Mouse (Mus musculus): ENCODE data around the gene Ttll1. TPM values are rescaled to one million over a fixed set of nuclear protein-coding genes. Genes with fewer than 3 reads are reported as not detected.

Gene Ttll1
- polyA plus RNA-seq, 1 experiment from 2014 or later = 26.0 TPM

- ATAC-seq (ENCODE audit: insufficient number of reproducible peaks, insufficient read depth, low FRiP score, low TSS enrichment, low read depth) = no peak
- Histone ChIP-seq H3K9me3 (no peaks in the 10 kb centered on the region), H3K27ac (no peak overlapping the region), H3K4me2 (no peak overlapping the region), H3K9ac (replicated peaks) (no peak overlapping the region), H3K36me3 (peaks cover 17% of the 10 kb centered on the region), H3K4me3 (replicated peaks) (no peak overlapping the region), H3K4me1 (replicated peaks) (no peaks in the 10 kb centered on the region; the same call in 1 of the 2 replicates), H3K27me3 (no peaks in the 10 kb centered on the region)
- 66% methylated on average over 10 of the region's 10 CpGs for WGBS
These were observed 29.4 kb downstream of the Ttll1 start for GRCm38 (mm10) chr15:83481236-83481780.

- H3K4me1 ChIP-seq (replicated peaks) = peaks cover 1% of the 10 kb centered on the region
- peaks cover 9% of the 10 kb centered on the region for H3K36me3 ChIP-seq
- ATAC-seq (ENCODE audit: insufficient number of reproducible peaks, insufficient read depth, low FRiP score, low TSS enrichment, low read depth) = no peak
- H3K4me2 ChIP-seq = no peak overlapping the region
- H3K9me3 ChIP-seq = no peaks in the 10 kb centered on the region
- H3K4me3 ChIP-seq (replicated peaks) = no peak overlapping the region
- no peak overlapping the region for H3K27ac ChIP-seq
- no peak overlapping the region for H3K9ac ChIP-seq (replicated peaks)
- WGBS = 87% methylated on average over 4 of the region's 4 CpGs
- no peaks in the 10 kb centered on the region for H3K27me3 ChIP-seq
These were observed 30.9 kb downstream of the Ttll1 start for GRCm38 (mm10) chr15:83479818-83480217.

GRCm38 (mm10) chr15:83478096-83478495 lies 32.6 kb downstream of the Ttll1 start:
- no peak overlapping the region for H3K27ac ChIP-seq
- H3K36me3 ChIP-seq = no peaks in the 10 kb centered on the region
- 69% methylated on average over 3 of the region's 3 CpGs for WGBS
- no peak overlapping the region for H3K9ac ChIP-seq (replicated peaks)
- no peak overlapping the region for H3K4me2 ChIP-seq
- no peak for ATAC-seq (ENCODE audit: insufficient number of reproducible peaks, insufficient read depth, low FRiP score, low TSS enrichment, low read depth)
- H3K4me3 ChIP-seq (replicated peaks) = no peak overlapping the region
- H3K4me1 ChIP-seq (replicated peaks) = peaks cover 14% of the 10 kb centered on the region
- no peaks in the 10 kb centered on the region for H3K27me3 ChIP-seq
- H3K9me3 ChIP-seq = no peaks in the 10 kb centered on the region

GRCm38 (mm10) chr15:83476593-83477273 lies 34.0 kb downstream of the Ttll1 start:
- H3K4me2 ChIP-seq = no peak overlapping the region
- no peak overlapping the region for H3K27ac ChIP-seq
- ATAC-seq (ENCODE audit: insufficient number of reproducible peaks, insufficient read depth, low FRiP score, low TSS enrichment, low read depth) = no peak
- H3K4me3 ChIP-seq (replicated peaks) = no peak overlapping the region
- no peak overlapping the region for H3K9ac ChIP-seq (replicated peaks)
- H3K36me3 ChIP-seq = no peaks in the 10 kb centered on the region
- H3K9me3 ChIP-seq = no peaks in the 10 kb centered on the region
- H3K4me1 ChIP-seq (replicated peaks) = peaks cover 14% of the 10 kb centered on the region
- WGBS = 85% methylated on average over 12 of the region's 12 CpGs
- H3K27me3 ChIP-seq = no peaks in the 10 kb centered on the region

- no peak overlapping the region for H3K9ac ChIP-seq (replicated peaks)
- WGBS = 23% methylated on average over 5 of the region's 5 CpGs
These were observed 36.2 kb downstream of the Ttll1 start for GRCm38 (mm10) chr15:83474466-83474836.

GRCm38 (mm10) chr15:83473832-83474465 lies 36.7 kb downstream of the Ttll1 start:
- H3K9ac ChIP-seq (replicated peaks) = no peak overlapping the region
- no peaks in the 10 kb centered on the region for H3K36me3 ChIP-seq
- peaks cover 18% of the 10 kb centered on the region for H3K4me1 ChIP-seq (replicated peaks)
- no peak overlapping the region for H3K4me3 ChIP-seq (replicated peaks)
- H3K4me2 ChIP-seq = no peak overlapping the region
- 33% methylated on average over 10 of the region's 10 CpGs for WGBS
- H3K9me3 ChIP-seq = no peaks in the 10 kb centered on the region
- H3K27ac ChIP-seq = peak overlapping the region; percentile 50; the same call in 1 of the 2 replicates
- H3K27me3 ChIP-seq = no peaks in the 10 kb centered on the region
- peak; percentile 41; the same call in 1 of the 2 replicates for ATAC-seq (ENCODE audit: insufficient number of reproducible peaks, insufficient read depth, low FRiP score, low TSS enrichment, low read depth)

More at GRCm38 (mm10) chr15:83474466-83474836, 36.2 kb downstream of the Ttll1 start:
- H3K36me3 ChIP-seq = no peaks in the 10 kb centered on the region
- no peak for ATAC-seq (ENCODE audit: insufficient number of reproducible peaks, insufficient read depth, low FRiP score, low TSS enrichment, low read depth)
- H3K4me2 ChIP-seq = no peak overlapping the region
- H3K4me1 ChIP-seq (replicated peaks) = peaks cover 18% of the 10 kb centered on the region
- no peaks in the 10 kb centered on the region for H3K9me3 ChIP-seq
- no peak overlapping the region for H3K4me3 ChIP-seq (replicated peaks)
- no peaks in the 10 kb centered on the region for H3K27me3 ChIP-seq
- no peak overlapping the region for H3K27ac ChIP-seq

GRCm38 (mm10) chr15:83473251-83473650 lies 37.4 kb downstream of the Ttll1 start:
- H3K9me3 ChIP-seq = no peaks in the 10 kb centered on the region
- ATAC-seq (ENCODE audit: insufficient number of reproducible peaks, insufficient read depth, low FRiP score, low TSS enrichment, low read depth) = no peak

GRCm38 (mm10) chr15:83471476-83471875 lies 39.2 kb downstream of the Ttll1 start:
- Histone ChIP-seq H3K4me2 (no peak overlapping the region), H3K4me3 (replicated peaks) (no peak overlapping the region), H3K27ac (no peak overlapping the region), H3K9me3 (no peaks in the 10 kb centered on the region), H3K4me1 (replicated peaks) (peaks cover 18% of the 10 kb centered on the region), H3K27me3 (no peaks in the 10 kb centered on the region), H3K36me3 (no peaks in the 10 kb centered on the region), H3K9ac (replicated peaks) (no peak overlapping the region)
- ATAC-seq (ENCODE audit: insufficient number of reproducible peaks, insufficient read depth, low FRiP score, low TSS enrichment, low read depth) = no peak
- WGBS = 57% methylated on average over 7 of the region's 7 CpGs

More at GRCm38 (mm10) chr15:83473251-83473650, 37.4 kb downstream of the Ttll1 start:
- no peak overlapping the region for H3K4me2 ChIP-seq
- H3K4me3 ChIP-seq (replicated peaks) = no peak overlapping the region
- peaks cover 18% of the 10 kb centered on the region for H3K4me1 ChIP-seq (replicated peaks)
- no peaks in the 10 kb centered on the region for H3K36me3 ChIP-seq
- H3K9ac ChIP-seq (replicated peaks) = no peak overlapping the region
- no peak overlapping the region for H3K27ac ChIP-seq
- 95% methylated on average over 1 of the region's 1 CpGs for WGBS
- no peaks in the 10 kb centered on the region for H3K27me3 ChIP-seq

GRCm38 (mm10) chr15:83470443-83470842 lies 40.2 kb downstream of the Ttll1 start:
- H3K9ac ChIP-seq (replicated peaks) = no peak overlapping the region
- no peaks in the 10 kb centered on the region for H3K9me3 ChIP-seq
- H3K4me3 ChIP-seq (replicated peaks) = no peak overlapping the region
- H3K27ac ChIP-seq = no peak overlapping the region
- H3K27me3 ChIP-seq = no peaks in the 10 kb centered on the region
- no peak for ATAC-seq (ENCODE audit: insufficient number of reproducible peaks, insufficient read depth, low FRiP score, low TSS enrichment, low read depth)
- peaks cover 18% of the 10 kb centered on the region for H3K4me1 ChIP-seq (replicated peaks)
- H3K36me3 ChIP-seq = no peaks in the 10 kb centered on the region
- 79% methylated on average over 8 of the region's 8 CpGs for WGBS
- H3K4me2 ChIP-seq = no peak overlapping the region

GRCm38 (mm10) chr15:83469279-83469821 lies 41.3 kb downstream of the Ttll1 start:
- 59% methylated on average over 6 of the region's 6 CpGs for WGBS
- H3K9me3 ChIP-seq = no peaks in the 10 kb centered on the region
- H3K27me3 ChIP-seq = no peaks in the 10 kb centered on the region
- no peak overlapping the region for H3K9ac ChIP-seq (replicated peaks)
- H3K4me2 ChIP-seq = no peak overlapping the region
- no peaks in the 10 kb centered on the region for H3K36me3 ChIP-seq
- H3K4me3 ChIP-seq (replicated peaks) = no peak overlapping the region
- no peak overlapping the region for H3K27ac ChIP-seq
- H3K4me1 ChIP-seq (replicated peaks) = peaks cover 13% of the 10 kb centered on the region
- ATAC-seq (ENCODE audit: insufficient number of reproducible peaks, insufficient read depth, low FRiP score, low TSS enrichment, low read depth) = no peak

GRCm38 (mm10) chr15:83467232-83467966 lies 43.3 kb downstream of the Ttll1 start:
- no peaks in the 10 kb centered on the region for H3K9me3 ChIP-seq
- no peak overlapping the region for H3K4me3 ChIP-seq (replicated peaks)
- H3K27ac ChIP-seq = no peak overlapping the region
- no peaks in the 10 kb centered on the region for H3K36me3 ChIP-seq
- no peaks in the 10 kb centered on the region for H3K27me3 ChIP-seq
- ATAC-seq (ENCODE audit: insufficient number of reproducible peaks, insufficient read depth, low FRiP score, low TSS enrichment, low read depth) = no peak
- no peak overlapping the region for H3K4me2 ChIP-seq
- H3K9ac ChIP-seq (replicated peaks) = no peak overlapping the region
- 82% methylated on average over 9 of the region's 9 CpGs for WGBS
- peaks cover 20% of the 10 kb centered on the region for H3K4me1 ChIP-seq (replicated peaks)
